Mouse (Mus musculus) E14TG2a.4 (cell line): ENCODE data around the gene Tenm2.

Source experiments
- H3K27me3 ChIP-seq: 2 replicates; pipeline ENCODE4 v1.6.1; 2014; ENCODE audit warnings: low read length, control low read depth; ENCODE audit not compliant: insufficient read depth
- H3K36me3 ChIP-seq: 2 replicates; pipeline ENCODE4 v1.6.1; 2014; ENCODE audit warnings: low read length, control low read depth; ENCODE audit not compliant: insufficient read depth
- H3K4me1 ChIP-seq: replicated peaks from 2 replicates; pipeline ENCODE4 v1.6.1; 2014; ENCODE audit warnings: low read depth, low read length, control low read depth
- H3K4me3 ChIP-seq: replicated peaks from 2 replicates; pipeline ENCODE4 v1.5.1; 2014; ENCODE audit warnings: mild to moderate bottlenecking, low read length
- H3K9me3 ChIP-seq: 2 replicates; pipeline ENCODE4 v1.6.1; 2014; ENCODE audit warnings: low read length, control low read depth
- CTCF ChIP-seq: conservative IDR thresholded peaks from 2 replicates; pipeline ENCODE4 v1.5.1; 2014; ENCODE audit warnings: low read length
- NANOG ChIP-seq: IDR thresholded peaks from 2 replicates; pipeline ENCODE4 v1.6.1; 2014; ENCODE audit warnings: borderline replicate concordance, low read length, mixed read lengths
- POU5F1 ChIP-seq: IDR thresholded peaks from 2 replicates; pipeline ENCODE4 v1.6.1; 2014; ENCODE audit warnings: low read length, borderline replicate concordance

Gene Tenm2

DNA sequence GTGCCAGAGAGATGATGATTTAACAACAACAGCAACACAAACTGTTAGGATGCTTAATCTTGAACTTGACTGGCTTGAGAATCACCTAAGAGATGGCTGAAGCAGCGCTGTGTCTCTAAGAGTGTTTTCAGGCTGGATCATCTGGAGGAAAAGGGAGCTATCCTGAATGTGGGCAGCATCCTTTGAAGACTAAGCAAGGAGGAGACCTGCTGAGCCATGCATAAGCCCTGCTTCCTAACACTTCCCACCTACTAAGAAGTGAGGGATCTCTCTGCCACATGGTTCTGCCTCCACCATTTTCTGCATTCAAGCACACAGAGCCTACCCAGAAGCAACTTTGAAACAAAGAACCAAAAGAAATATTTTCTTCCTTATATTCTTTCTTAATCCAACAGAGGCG, 532.9 kb downstream of the Tenm2 start:
- no peaks in the 10 kb centered on the region for H3K9me3 ChIP-seq
- H3K27me3 ChIP-seq, result no peaks in the 10 kb centered on the region
- no peak for TF ChIP-seq POU5F1
- TF ChIP-seq NANOG, result no peak
- no peak for TF ChIP-seq CTCF
- no peaks in the 10 kb centered on the region for H3K4me1 ChIP-seq
- H3K36me3 ChIP-seq, result no peaks in the 10 kb centered on the region
- no peak overlapping the region for H3K4me3 ChIP-seq

DNA sequence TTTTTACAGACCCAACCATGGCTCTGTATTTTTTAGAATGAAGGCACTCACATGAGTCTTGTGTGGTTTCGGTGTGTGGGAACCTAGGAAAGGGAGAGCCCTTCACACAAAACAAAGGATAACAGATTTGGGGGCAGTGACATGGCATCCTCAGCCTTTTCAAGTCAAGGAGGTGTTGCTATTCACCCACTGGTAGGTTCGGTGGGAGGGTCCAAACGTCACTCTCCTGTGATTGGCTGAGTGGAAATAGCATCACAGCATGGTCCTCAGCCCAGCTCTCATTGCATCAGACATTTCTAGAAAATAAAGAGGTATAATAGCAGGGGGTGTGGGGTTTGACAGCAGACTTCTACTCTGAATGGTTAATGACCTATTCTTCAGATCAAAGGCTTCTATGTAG, 534.8 kb downstream of the Tenm2 start:
- TF ChIP-seq CTCF, result no peak
- TF ChIP-seq POU5F1, result no peak
- TF ChIP-seq NANOG, result no peak
- Histone ChIP-seq H3K36me3 (no peaks in the 10 kb centered on the region), H3K4me3 (no peak overlapping the region), H3K4me1 (no peaks in the 10 kb centered on the region), H3K9me3 (no peaks in the 10 kb centered on the region), H3K27me3 (no peaks in the 10 kb centered on the region)

DNA sequence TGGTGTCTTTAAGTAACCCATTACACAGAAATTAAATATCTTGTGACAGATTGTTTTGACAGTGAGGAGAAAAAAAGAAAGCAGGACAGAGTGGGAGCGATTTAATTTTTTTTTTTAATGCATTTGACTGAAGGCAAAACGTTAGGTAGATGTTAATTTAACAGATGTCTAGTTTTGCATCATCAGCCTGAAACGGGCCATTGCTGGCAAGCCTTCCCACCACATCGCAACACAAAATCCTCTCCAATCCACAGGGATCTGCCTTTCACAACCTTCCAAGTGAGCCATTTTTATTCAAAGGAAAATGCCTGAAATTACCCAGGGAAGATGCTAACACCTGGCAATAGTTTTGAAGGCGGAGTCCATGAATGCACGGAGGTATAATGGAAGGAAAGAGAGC, 535.6 kb downstream of the Tenm2 start:
- no peaks in the 10 kb centered on the region for H3K4me1 ChIP-seq
- no peak overlapping the region for H3K4me3 ChIP-seq
- H3K9me3 ChIP-seq, result no peaks in the 10 kb centered on the region
- TF ChIP-seq CTCF, result no peak
- TF ChIP-seq NANOG, result no peak
- TF ChIP-seq POU5F1, result no peak
- H3K27me3 ChIP-seq, result no peaks in the 10 kb centered on the region
- H3K36me3 ChIP-seq, result no peaks in the 10 kb centered on the region

DNA sequence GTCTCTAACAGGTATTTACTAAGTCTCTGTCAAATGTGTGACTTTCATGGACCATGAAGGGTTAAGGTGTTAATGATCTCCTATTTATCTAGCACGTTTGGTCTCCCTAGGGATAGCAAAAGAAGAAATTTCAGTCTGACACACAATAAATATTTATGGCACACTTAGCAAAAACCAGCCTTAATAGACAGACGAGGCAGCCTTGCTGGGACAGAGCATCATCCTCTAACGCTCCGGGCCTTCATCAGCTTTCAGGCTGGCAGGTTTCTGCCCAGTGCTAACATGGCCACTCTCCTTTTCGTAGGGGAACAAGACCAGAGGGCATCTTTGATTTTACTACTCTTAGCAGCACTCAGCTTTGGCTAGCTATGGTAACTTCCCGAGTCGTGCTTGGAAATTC, 537.5 kb downstream of the Tenm2 start:
- H3K4me3 ChIP-seq, result no peak overlapping the region
- H3K36me3 ChIP-seq, result no peaks in the 10 kb centered on the region
- H3K9me3 ChIP-seq, result no peaks in the 10 kb centered on the region
- H3K27me3 ChIP-seq, result no peaks in the 10 kb centered on the region
- H3K4me1 ChIP-seq, result no peaks in the 10 kb centered on the region
- no peak for TF ChIP-seq POU5F1
- TF ChIP-seq CTCF, result no peak
- no peak for TF ChIP-seq NANOG

DNA sequence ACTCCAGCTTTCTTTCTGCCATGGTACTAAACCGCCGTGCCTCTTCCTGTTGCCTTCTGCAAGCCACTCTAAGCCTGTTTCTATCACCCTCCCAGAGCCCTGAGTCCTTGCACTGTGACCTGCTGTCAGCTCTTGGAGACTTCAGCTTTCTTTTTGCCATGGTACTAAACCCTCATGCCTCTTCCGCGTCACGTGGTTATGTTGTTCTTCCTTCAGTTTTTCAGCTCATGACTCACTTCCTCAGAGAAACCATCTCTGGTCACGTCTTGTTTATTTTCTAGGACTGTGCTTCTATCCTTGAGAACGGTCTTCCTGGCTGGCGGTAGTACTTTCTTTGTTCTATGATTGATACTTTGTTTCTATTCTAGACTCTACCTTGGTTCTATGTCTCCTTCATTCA, 537.9 kb downstream of the Tenm2 start:
- TF ChIP-seq POU5F1 (no peak), NANOG (no peak), CTCF (no peak)
- no peaks in the 10 kb centered on the region for H3K36me3 ChIP-seq
- no peaks in the 10 kb centered on the region for H3K9me3 ChIP-seq
- H3K27me3 ChIP-seq, result no peaks in the 10 kb centered on the region
- no peaks in the 10 kb centered on the region for H3K4me1 ChIP-seq
- H3K4me3 ChIP-seq, result no peak overlapping the region

DNA sequence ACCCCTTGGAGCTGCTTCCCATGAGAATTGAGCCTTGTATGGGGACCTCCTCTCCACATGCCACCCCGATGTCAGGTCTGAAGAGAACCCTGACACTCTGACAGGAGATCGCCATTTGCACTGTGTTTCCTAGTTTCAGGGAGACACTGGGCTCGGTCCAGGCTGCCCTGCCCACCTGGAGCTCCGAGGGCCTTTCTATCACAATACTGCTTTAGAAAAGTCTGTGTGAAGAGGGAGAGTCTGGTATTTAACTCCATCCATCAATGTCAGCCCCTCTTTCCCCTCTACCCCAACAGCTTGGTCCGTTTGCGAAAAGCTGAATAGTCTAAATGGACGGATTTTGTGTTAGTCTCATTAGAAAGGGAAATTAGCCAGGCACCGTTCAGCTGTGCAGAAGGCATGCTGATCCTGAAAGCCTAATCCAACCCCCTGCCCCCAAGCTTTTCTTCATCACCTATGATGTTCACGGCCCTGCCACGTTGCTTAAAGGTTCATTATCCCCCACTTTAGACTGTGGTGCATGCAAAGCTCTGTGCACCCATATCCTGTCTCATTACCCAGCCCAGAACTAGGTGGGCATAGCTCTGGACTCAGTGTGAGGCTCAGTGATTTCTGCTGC, 538.6 kb downstream of the Tenm2 start:
- no peaks in the 10 kb centered on the region for H3K27me3 ChIP-seq
- no peaks in the 10 kb centered on the region for H3K9me3 ChIP-seq
- TF ChIP-seq POU5F1, result no peak
- no peak for TF ChIP-seq CTCF
- TF ChIP-seq NANOG, result no peak
- no peaks in the 10 kb centered on the region for H3K36me3 ChIP-seq
- H3K4me3 ChIP-seq, result no peak overlapping the region
- H3K4me1 ChIP-seq, result no peaks in the 10 kb centered on the region

DNA sequence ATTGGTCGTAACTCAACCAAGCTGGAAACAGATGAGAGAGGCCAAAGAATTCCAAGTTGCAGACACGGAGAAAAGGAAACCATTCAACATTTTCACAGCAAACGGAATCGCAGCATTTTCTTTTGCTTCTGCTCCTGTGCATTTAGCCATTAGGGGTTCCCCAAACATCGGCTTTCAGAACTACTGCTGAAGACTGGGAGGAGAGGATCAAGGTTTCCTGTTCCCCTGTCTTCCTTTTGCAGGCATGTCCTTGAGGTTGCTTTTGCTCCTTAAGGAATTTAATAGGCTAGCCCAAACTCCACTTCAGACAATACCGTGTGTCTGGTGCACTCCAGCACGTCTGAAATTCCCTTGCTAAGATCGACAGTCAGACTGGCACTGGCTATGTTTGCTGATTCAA, 541.0 kb downstream of the Tenm2 start:
- no peak for TF ChIP-seq NANOG
- no peak for TF ChIP-seq CTCF
- no peak for TF ChIP-seq POU5F1

DNA sequence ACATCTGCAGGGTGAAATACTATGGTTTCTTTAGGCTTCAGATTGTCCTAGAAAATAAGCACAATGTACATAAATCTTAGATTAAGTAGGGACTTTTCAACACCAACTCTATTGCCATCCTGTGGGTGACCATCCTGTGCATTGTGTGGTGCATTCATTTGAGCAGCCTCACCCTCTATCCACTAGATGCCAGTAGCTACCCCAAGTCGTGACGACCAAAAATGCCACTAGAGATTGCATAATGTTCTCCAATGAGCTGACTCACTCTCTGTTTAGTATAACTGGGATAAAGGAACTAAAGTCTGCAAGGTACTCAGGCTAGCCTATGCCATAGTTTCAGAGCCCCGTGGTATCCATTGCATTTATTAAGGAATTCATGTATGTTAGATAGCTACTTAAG, 543.1 kb downstream of the Tenm2 start:
- TF ChIP-seq POU5F1 (no peak), CTCF (no peak), NANOG (no peak)
- no peaks in the 10 kb centered on the region for H3K27me3 ChIP-seq
- H3K9me3 ChIP-seq, result no peaks in the 10 kb centered on the region
- H3K36me3 ChIP-seq, result no peaks in the 10 kb centered on the region
- no peaks in the 10 kb centered on the region for H3K4me1 ChIP-seq
- no peak overlapping the region for H3K4me3 ChIP-seq

More for the DNA sequence above, 541.0 kb downstream of the Tenm2 start:
- no peaks in the 10 kb centered on the region for H3K36me3 ChIP-seq
- H3K4me1 ChIP-seq, result no peaks in the 10 kb centered on the region
- no peaks in the 10 kb centered on the region for H3K9me3 ChIP-seq
- H3K4me3 ChIP-seq, result no peak overlapping the region
- H3K27me3 ChIP-seq, result no peaks in the 10 kb centered on the region

DNA sequence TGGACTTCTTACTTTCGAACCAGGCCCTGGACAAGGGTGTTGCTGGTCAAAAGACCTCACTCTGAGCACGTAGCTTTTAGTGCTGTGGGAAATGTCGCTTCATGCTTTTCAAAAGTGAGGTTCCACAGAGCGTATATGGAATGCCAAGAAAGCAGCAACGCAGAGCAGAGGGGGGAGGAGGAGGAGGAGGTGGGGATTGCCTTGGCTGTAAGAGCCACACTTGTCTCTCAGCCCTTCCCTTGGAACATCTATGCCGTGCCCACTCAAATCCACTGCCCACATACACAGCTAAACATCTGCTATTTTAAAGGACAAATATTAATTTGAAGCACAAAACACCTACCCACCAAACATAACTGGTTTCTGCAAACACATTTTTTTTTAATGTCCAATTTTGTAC, 544.9 kb downstream of the Tenm2 start:
- Histone ChIP-seq H3K4me3 (no peak overlapping the region), H3K27me3 (no peaks in the 10 kb centered on the region), H3K4me1 (no peaks in the 10 kb centered on the region), H3K36me3 (no peaks in the 10 kb centered on the region), H3K9me3 (no peaks in the 10 kb centered on the region)
- TF ChIP-seq POU5F1 (no peak), CTCF (no peak), NANOG (no peak)
